In the genomic region with DNA sequence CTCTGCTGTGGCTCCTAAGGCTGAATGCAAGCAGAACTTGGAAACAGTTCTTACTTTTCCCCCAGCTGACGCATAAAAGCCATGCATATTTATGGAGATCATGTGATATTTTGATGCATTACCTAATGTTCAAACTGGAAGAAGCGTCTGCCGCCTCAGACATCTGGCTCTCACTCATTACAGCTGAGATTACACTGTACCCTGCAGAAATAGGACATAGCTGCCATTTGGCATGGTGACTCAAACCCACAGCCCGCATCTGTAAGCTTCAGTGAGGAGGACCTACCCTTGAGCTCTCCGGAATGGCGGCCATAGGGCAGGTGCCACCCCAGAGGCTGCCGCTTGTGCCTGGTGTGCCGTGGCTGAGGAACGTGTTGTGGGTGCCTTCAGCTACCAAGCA, we compare ENCODE assay signal across 18 mouse cellular contexts. TPM values are rescaled to one million over a fixed set of nuclear protein-coding genes. Genes with fewer than 3 reads are reported as not detected.
DNase-seq lines count a peak whose midpoint lies in the region; ATAC-seq lines count a peak whose summit lies in the region.
"Had no signal": no experiment of that assay in that cellular context is flagged by ENCODE, and none has a peak within 500 bp of the region (broad histone marks: within the 10 kb centered on the region; RNA-seq: fewer than 3 reads in every experiment).

No protein-coding gene starts in this region.

- H3K4me1 ChIP-seq in hindbrain, embryonic 13.5 days (replicated peaks): peaks cover 15% of the 10 kb centered on the region
- peaks cover 2% of the 10 kb centered on the region; the same call in 1 of the 2 replicates for H3K4me1 ChIP-seq in hindbrain, embryonic 11.5 days (replicated peaks; ENCODE audit: control insufficient read depth, insufficient read depth, low read length)
- peaks cover 6% of the 10 kb centered on the region for H3K4me1 ChIP-seq in kidney, embryonic 15.5 days

- no peak overlapping the region for H3K4me3 ChIP-seq in hindbrain, embryonic 13.5 days
- H3K4me3 ChIP-seq in hindbrain, embryonic 11.5 days (ENCODE audit: low read depth, low read length): no peak overlapping the region
- H3K4me3 ChIP-seq in kidney, embryonic 15.5 days (replicated peaks): no peak overlapping the region
- H3K4me3 ChIP-seq: embryonic facial prominence, embryonic 12.5 days; heart, adult 2 months; midbrain, embryonic 15.5 days; neural tube, embryonic 13.5 days had no signal

- H3K4me2 ChIP-seq in hindbrain, embryonic 13.5 days: no peak overlapping the region
- no peak overlapping the region for H3K4me2 ChIP-seq in hindbrain, embryonic 11.5 days (replicated peaks; ENCODE audit: low read depth, low read length)
- no peak overlapping the region for H3K4me2 ChIP-seq in kidney, embryonic 15.5 days
- H3K4me2 ChIP-seq: embryonic facial prominence, embryonic 12.5 days; midbrain, embryonic 15.5 days; neural tube, embryonic 13.5 days had no signal

- DNase-seq in hindbrain, embryonic 11.5 days (ENCODE audit: low spot score): no peak
- peak; percentile 47 for DNase-seq in layer of hippocampus, adult 9-10 months (ENCODE audit: low spot score)
- DNase-seq in right cerebral cortex, adult 2 months (ENCODE audit: low spot score in 2 of 2): peak; percentile 55 to 75
- no peak for DNase-seq in retina, embryonic 14.5 days (ENCODE audit: low spot score)
- DNase-seq in adrenal gland, adult (ENCODE audit: inconsistent age in 2 of 2, low spot score in 1 of 2): no peak
- DNase-seq: cerebellum, adult 9-10 months; heart, adult 2 months; kidney, adult 8-10 months; thymus, postnatal 25 days had no signal

- WGBS in hindbrain, embryonic 13.5 days: 82% methylated on average over 9 of the region's 9 CpGs
- WGBS in hindbrain, embryonic 11.5 days: 93% methylated on average over 9 of the region's 9 CpGs
- WGBS in kidney, embryonic 15.5 days: 88% methylated on average over 9 of the region's 9 CpGs

- 0 out of 2 replicates have a peak overlapping the region, but pooled peaks have one; percentile 9 for H3K27ac ChIP-seq in hindbrain, embryonic 13.5 days
- H3K27ac ChIP-seq in hindbrain, embryonic 11.5 days (ENCODE audit: low read depth, low read length): no peak overlapping the region
- H3K27ac ChIP-seq in kidney, embryonic 15.5 days: no peak overlapping the region
- H3K27ac ChIP-seq: embryonic facial prominence, embryonic 12.5 days; heart, adult 2 months; macrophage; midbrain, embryonic 15.5 days; neural tube, embryonic 13.5 days had no signal

- ATAC-seq in hindbrain, embryonic 13.5 days (ENCODE audit: low FRiP score): no peak
- ATAC-seq in hindbrain, embryonic 11.5 days (ENCODE audit: low FRiP score): no peak
- peak; percentile 88 for ATAC-seq in frontal cortex, adult (ENCODE audit: low TSS enrichment)
- ATAC-seq in kidney, embryonic 15.5 days (replicated peaks; ENCODE audit: low FRiP score): no peak
- ATAC-seq: activated CD4-positive, CD25-positive, alpha-beta regulatory T cell, adult 4 months; midbrain, embryonic 15.5 days had no signal

- H3K36me3 ChIP-seq in hindbrain, embryonic 13.5 days: no peaks in the 10 kb centered on the region
- no peaks in the 10 kb centered on the region for H3K36me3 ChIP-seq in hindbrain, embryonic 11.5 days (ENCODE audit: control insufficient read depth, insufficient read depth, low read length)
- no peaks in the 10 kb centered on the region for H3K36me3 ChIP-seq in kidney, embryonic 15.5 days
- H3K36me3 ChIP-seq: embryonic facial prominence, embryonic 12.5 days; midbrain, embryonic 15.5 days; neural tube, embryonic 13.5 days had no signal

- H3K9me3 ChIP-seq in hindbrain, embryonic 13.5 days: no peaks in the 10 kb centered on the region
- H3K9me3 ChIP-seq in hindbrain, embryonic 11.5 days (ENCODE audit: control insufficient read depth, low read length): no peaks in the 10 kb centered on the region
- 0 out of 2 replicates have a peak, but pooled peaks cover 5% of the 10 kb centered on the region for H3K9me3 ChIP-seq in kidney, embryonic 15.5 days (replicated peaks)
- H3K9me3 ChIP-seq: midbrain, embryonic 15.5 days; neural tube, embryonic 13.5 days had no signal

- no peak overlapping the region for H3K9ac ChIP-seq in hindbrain, embryonic 13.5 days
- H3K9ac ChIP-seq in hindbrain, embryonic 11.5 days (ENCODE audit: low read depth, low read length): no peak overlapping the region
- no peak overlapping the region for H3K9ac ChIP-seq in kidney, embryonic 15.5 days
- H3K9ac ChIP-seq: embryonic facial prominence, embryonic 12.5 days; midbrain, embryonic 15.5 days; neural tube, embryonic 13.5 days had no signal

- peaks cover 9% of the 10 kb centered on the region for H3K27me3 ChIP-seq in hindbrain, embryonic 13.5 days
- H3K27me3 ChIP-seq in hindbrain, embryonic 11.5 days (ENCODE audit: control insufficient read depth, insufficient read depth, low read length): no peaks in the 10 kb centered on the region
- H3K27me3 ChIP-seq in kidney, embryonic 15.5 days: no peaks in the 10 kb centered on the region
- H3K27me3 ChIP-seq: midbrain, embryonic 15.5 days; neural tube, embryonic 13.5 days had no signal

RNA-seq across cellular contexts. Expression of a gene that starts 36.4 kb away (rescaled TPM):
- 6.5 and 7.8 TPM in 2 replicates for polyA plus RNA-seq in hindbrain, embryonic 13.5 days (2015; fragmentation: Nextera tagmentation; extraction: Ambion mirVana)
- polyA plus RNA-seq in hindbrain, embryonic 11.5 days (2014; fragmentation: Nextera tagmentation; extraction: Ambion mirVana): 2.7 and 5.8 TPM in 2 replicates
- 4.9 and 6.2 TPM in 2 replicates for polyA plus RNA-seq in kidney, embryonic 15.5 days (2015; fragmentation: Nextera tagmentation; extraction: Ambion mirVana)

RNA-seq across cellular contexts. Expression of a gene that starts 36.6 kb away (rescaled TPM):
- polyA plus RNA-seq in hindbrain, embryonic 13.5 days (2015; fragmentation: Nextera tagmentation; extraction: Ambion mirVana): 0.23 and 0.44 TPM in 2 replicates
- polyA plus RNA-seq in hindbrain, embryonic 11.5 days (2014; fragmentation: Nextera tagmentation; extraction: Ambion mirVana): 0.79 and 1.0 TPM in 2 replicates
- 0.60 and 0.65 TPM in 2 replicates for polyA plus RNA-seq in kidney, embryonic 15.5 days (2015; fragmentation: Nextera tagmentation; extraction: Ambion mirVana)
- polyA plus RNA-seq: liver, embryonic 16.5 days had no signal

RNA-seq across cellular contexts. Expression of a gene that starts 42.2 kb away (rescaled TPM):
- 0.90 and 0.93 TPM in 2 replicates for polyA plus RNA-seq in hindbrain, embryonic 13.5 days (2015; fragmentation: Nextera tagmentation; extraction: Ambion mirVana)
- 3.7 and 4.4 TPM in 2 replicates for polyA plus RNA-seq in hindbrain, embryonic 11.5 days (2014; fragmentation: Nextera tagmentation; extraction: Ambion mirVana)
- 2.0 and 3.4 TPM in 2 replicates for polyA plus RNA-seq in kidney, embryonic 15.5 days (2015; fragmentation: Nextera tagmentation; extraction: Ambion mirVana)
- polyA plus RNA-seq: activated CD4-positive, CD25-positive, alpha-beta regulatory T cell, adult 4 months; macrophage had no signal

Comparison
In these comparisons a context has a peak if more than half of its experiments do, and no peak if none do; other contexts are left out.
1. DNase-seq: peak in layer of hippocampus, adult 9-10 months (single experiment) and right cerebral cortex, adult 2 months (2 of 2); none in hindbrain, embryonic 11.5 days (single experiment), retina, embryonic 14.5 days (single experiment) and adrenal gland, adult (0 of 2).